ENCODE assay signal across 21 mouse cellular contexts in genomic region chr9:44804678-44805077, GRCm38 (mm10). TPM values are rescaled to one million over a fixed set of nuclear protein-coding genes. Genes with fewer than 3 reads are reported as not detected.
DNase-seq lines count a peak whose midpoint lies in the region; ATAC-seq and TF ChIP-seq lines count a peak whose summit lies in the region.
"Had no signal": no experiment of that assay in that cellular context is flagged by ENCODE, and none has a peak within 500 bp of the region (broad histone marks: within the 10 kb centered on the region; RNA-seq: fewer than 3 reads in every experiment).

No protein-coding gene starts in this region.

- peak; percentile 78 for DNase-seq in kidney, adult 2 months
- DNase-seq in CH12.LX (ENCODE audit: extremely low read depth) = no peak
- peak; percentile 82 for DNase-seq in kidney, adult 9 months
- DNase-seq in lung, adult 2 months = no peak
- DNase-seq: adrenal gland, adult 8-10 months; adrenal gland, postnatal 36 days; cerebellum, adult 2 months; cerebellum, postnatal 10 days; forebrain, postnatal 0 days; heart, adult 18-20 months; heart, postnatal 10 days; heart, postnatal 4 days had no signal

- H3K27me3 ChIP-seq in kidney, adult 2 months (replicated peaks; ENCODE audit: control insufficient read depth, insufficient read depth, low read length) = no peaks in the 10 kb centered on the region
- no peaks in the 10 kb centered on the region for H3K27me3 ChIP-seq in kidney, embryonic 14.5 days (ENCODE audit: control insufficient read depth, insufficient read depth, low read length)
- H3K27me3 ChIP-seq in CH12.LX (replicated peaks) = no peaks in the 10 kb centered on the region
- no peaks in the 10 kb centered on the region for H3K27me3 ChIP-seq in myocyte (ENCODE audit: control insufficient read depth, insufficient read depth, insufficient read length)

- peak overlapping the region; percentile 7 for H3K4me3 ChIP-seq in kidney, adult 2 months (ENCODE audit: insufficient read depth, low read depth, low read length)
- H3K4me3 ChIP-seq in kidney, embryonic 14.5 days (ENCODE audit: low read length) = no peak overlapping the region
- H3K4me3 ChIP-seq in CH12.LX (replicated peaks in 1 of 3; ENCODE audit: low read depth in 2 of 3, low read length in 2 of 3, poor library complexity in 1 of 3) (no peak overlapping the region), myocyte (no peak overlapping the region)
- no peak overlapping the region for H3K4me3 ChIP-seq in lung, adult 2 months (replicated peaks; ENCODE audit: extremely low read depth, low read depth, low read length)
- H3K4me3 ChIP-seq: embryonic facial prominence, embryonic 10.5 days; forebrain, embryonic 13.5 days; heart, embryonic 10.5 days; hindbrain, embryonic 12.5 days had no signal

- H3K79me2 ChIP-seq in CH12.LX (replicated peaks; ENCODE audit: control insufficient read depth, extremely low read depth, insufficient read depth, poor library complexity, severe bottlenecking) (no peaks in the 10 kb centered on the region), myocyte (ENCODE audit: control insufficient read depth, insufficient read depth) (no peaks in the 10 kb centered on the region)

- dilution Hi-C loops in CH12.LX (cut with MboI; ENCODE audit: extremely low pct_ligation_motif_present, extremely low pct_unique_long_range_greater_than_20kb, low sequenced_read_pairs) = no loop called here

- H3K4me1 ChIP-seq in kidney, adult 2 months (ENCODE audit: control insufficient read depth, insufficient read depth, low read length) = peaks cover 3% of the 10 kb centered on the region
- H3K4me1 ChIP-seq in kidney, embryonic 14.5 days (ENCODE audit: control insufficient read depth, insufficient read depth, low read length) = peaks cover 20% of the 10 kb centered on the region; the same call in 1 of the 2 replicates
- peaks cover 0 to 25% of the 10 kb centered on the region in 2 experiments; a peak in 2 of 4 replicates for H3K4me1 ChIP-seq in CH12.LX (ENCODE audit: control insufficient read depth in 1 of 2, insufficient read depth in 2 of 2)
- H3K4me1 ChIP-seq in lung, adult 2 months (ENCODE audit: control insufficient read depth, insufficient read depth, low read length) = no peaks in the 10 kb centered on the region

- no peak for TF ChIP-seq POLR2A in kidney, adult 2 months (IDR thresholded peaks at IDR 0.05; ENCODE audit: low read depth, low read length)
- TF ChIP-seq POLR2A in CH12.LX (IDR thresholded peaks at IDR 0.05; ENCODE audit: low read depth, low read length) (no peak), myocyte (IDR thresholded peaks at IDR 0.05; ENCODE audit: insufficient read length, low read depth) (no peak)
- TF ChIP-seq POLR2A in lung, adult 2 months (IDR thresholded peaks at IDR 0.05; ENCODE audit: borderline replicate concordance, extremely low read depth, low read depth, low read length) = no peak

- H3ac ChIP-seq in myocyte (ENCODE audit: control insufficient read depth, insufficient read length) = no peak overlapping the region

- no peak for ATAC-seq in kidney, embryonic 14.5 days (ENCODE audit: low FRiP score, low TSS enrichment)
- ATAC-seq: forebrain, embryonic 13.5 days; forebrain, postnatal 0 days had no signal

- in situ Hi-C loops in CH12.LX (cut with MboI; ENCODE audit: low pct_ligation_motif_present, low pct_unique_long_range_greater_than_20kb, low sequenced_read_pairs) = no loop called here

- peaks cover 8% of the 10 kb centered on the region; the same call in 1 of the 2 replicates for H3K36me3 ChIP-seq in kidney, adult 2 months (ENCODE audit: control insufficient read depth, insufficient read depth, low read length)
- H3K36me3 ChIP-seq in kidney, embryonic 14.5 days (ENCODE audit: control insufficient read depth, insufficient read depth, low read length) = peaks cover 42% of the 10 kb centered on the region
- H3K36me3 ChIP-seq in CH12.LX (replicated peaks in 1 of 2; ENCODE audit: control insufficient read depth in 1 of 2, insufficient read depth in 1 of 2, low read length in 1 of 2) (peaks cover 47 to 53% of the 10 kb centered on the region in 2 experiments), myocyte (ENCODE audit: control insufficient read depth, insufficient read depth) (peaks cover 25% of the 10 kb centered on the region)

- TF ChIP-seq CTCF in kidney, adult 2 months (conservative IDR thresholded peaks at IDR 0.05; ENCODE audit: insufficient read depth, insufficient read length, low read depth, low read length) = no peak
- TF ChIP-seq CTCF in CH12.LX (conservative IDR thresholded peaks at IDR 0.05 in 1 of 2, IDR thresholded peaks at IDR 0.05 in 1 of 2; ENCODE audit: low read depth in 2 of 2, low read length in 2 of 2) = no peak
- no peak for TF ChIP-seq CTCF in lung, adult 2 months (IDR thresholded peaks at IDR 0.05; ENCODE audit: insufficient read depth, low read length)

- no peaks in the 10 kb centered on the region for H3K9me3 ChIP-seq in kidney, embryonic 14.5 days (ENCODE audit: control insufficient read depth, low read length)
- H3K9me3 ChIP-seq in CH12.LX (replicated peaks; ENCODE audit: low read length) = no peaks in the 10 kb centered on the region
- H3K9me3 ChIP-seq: embryonic facial prominence, embryonic 10.5 days; forebrain, embryonic 13.5 days; G1E; heart, embryonic 10.5 days; hindbrain, embryonic 12.5 days had no signal

- H3K27ac ChIP-seq in kidney, adult 2 months (ENCODE audit: insufficient read depth, low read depth, low read length) = peak overlapping the region; percentile 88
- H3K27ac ChIP-seq in kidney, embryonic 14.5 days (ENCODE audit: low read depth, low read length) = no peak overlapping the region
- H3K27ac ChIP-seq in CH12.LX (ENCODE audit: insufficient read depth, low read depth) = no peak overlapping the region
- H3K27ac ChIP-seq: embryonic facial prominence, embryonic 10.5 days; forebrain, embryonic 13.5 days; heart, embryonic 10.5 days; hindbrain, embryonic 12.5 days had no signal

- H3K9ac ChIP-seq in kidney, embryonic 14.5 days (ENCODE audit: low read depth, low read length) = no peak overlapping the region
- H3K9ac ChIP-seq in CH12.LX (ENCODE audit: insufficient read depth, low read depth) = no peak overlapping the region
- H3K9ac ChIP-seq: forebrain, embryonic 13.5 days; forebrain, postnatal 0 days; hindbrain, embryonic 12.5 days had no signal

- TF ChIP-seq EP300 in CH12.LX (IDR thresholded peaks at IDR 0.05; ENCODE audit: low read length) = no peak

- 70% methylated on average over 10 of the region's 10 CpGs for WGBS in kidney, adult 2 months
- 90% methylated on average over 10 of the region's 10 CpGs for WGBS in kidney, embryonic 14.5 days
- WGBS in lung, adult 2 months = 91% methylated on average over 10 of the region's 10 CpGs

- TF ChIP-seq RAD21 in CH12.LX (IDR thresholded peaks at IDR 0.05; ENCODE audit: low read depth, low read length) = no peak

- H3K4me2 ChIP-seq in kidney, embryonic 14.5 days (replicated peaks; ENCODE audit: low read depth, low read length) = no peak overlapping the region
- H3K4me2 ChIP-seq in CH12.LX (ENCODE audit: insufficient read depth, low read depth, poor library complexity, severe bottlenecking) = no peak overlapping the region
- no peak overlapping the region for H3K4me2 ChIP-seq in myocyte (ENCODE audit: low read depth)
- H3K4me2 ChIP-seq: forebrain, embryonic 13.5 days; hindbrain, embryonic 12.5 days had no signal

TF ChIP-seq in CH12.LX, 34 proteins besides CTCF, POLR2A, EP300 and RAD21:
- TF ChIP-seq ZNF384 (IDR thresholded peaks at IDR 0.05; ENCODE audit: low read depth, low read length) (no peak), TCF12 (IDR thresholded peaks at IDR 0.05; ENCODE audit: low read depth, low read length) (no peak), POLR2AphosphoS2 (IDR thresholded peaks at IDR 0.05; ENCODE audit: low read depth, low read length) (0 out of 2 replicates have a peak, but pooled peaks have one; percentile 46)

TF ChIP-seq in myocyte, 11 proteins besides CTCF, POLR2A, EP300 and RAD21:
- TF ChIP-seq REST (IDR thresholded peaks at IDR 0.05; ENCODE audit: insufficient read depth, insufficient read length) = no peak
- peak in 2 of 3 experiments; percentile 46 to 65 for TF ChIP-seq MYOD1 (IDR thresholded peaks at IDR 0.05; ENCODE audit: control insufficient read depth in 1 of 3, insufficient read length in 2 of 3, low read depth in 2 of 3)
- peak in 2 of 3 experiments; percentile 82 to 87 for TF ChIP-seq MYOG (IDR thresholded peaks at IDR 0.05; ENCODE audit: control insufficient read depth in 1 of 3, insufficient read depth in 1 of 3, insufficient read length in 2 of 3, low read depth in 2 of 3)

RNA-seq across cellular contexts. Expression of gene Ttc36, which starts 1.8 kb away (rescaled TPM):
- polyA plus RNA-seq in kidney, adult 2 months (2012; rRNA removed) = 1,516 and 1,584 TPM in 2 replicates
- 22.5 and 31.0 TPM in 2 replicates for polyA plus RNA-seq in kidney, embryonic 14.5 days (2014; fragmentation: Nextera tagmentation; extraction: Ambion mirVana)
- total RNA-seq in CH12.LX (2012; rRNA removed) (0.68 TPM in 1 of 2 replicates, not detected in the other), CH12.LX (2014; rRNA removed) (not detected in 2 replicates)
- polyA plus RNA-seq in CH12.LX (2012; ENCODE audit: insufficient read length, low read depth) (0.37 and 0.51 TPM in 2 replicates), myocyte (2012; fragmentation: generic; extraction: Trizol) (0.12 TPM)
- polyA plus RNA-seq in lung, adult 2 months (2012; rRNA removed) = 17.6 and 19.8 TPM in 2 replicates
- total RNA-seq: G1E had no signal
- polyA plus RNA-seq: embryonic facial prominence, embryonic 10.5 days; embryonic facial prominence, embryonic 14.5 days; forebrain, embryonic 13.5 days; heart, embryonic 14.5 days; hindbrain, embryonic 12.5 days had no signal

RNA-seq across cellular contexts. Expression of gene Tmem25, which starts 5.6 kb away (rescaled TPM):
- 71.8 and 100 TPM in 2 replicates for polyA plus RNA-seq in kidney, adult 2 months (2012; rRNA removed)
- polyA plus RNA-seq in kidney, embryonic 14.5 days (2014; fragmentation: Nextera tagmentation; extraction: Ambion mirVana) = 8.1 and 10.8 TPM in 2 replicates
- total RNA-seq in CH12.LX (2012; rRNA removed) = 0.25 TPM in 2 replicates
- 0.16 and 0.28 TPM in 2 replicates for total RNA-seq in CH12.LX (2014; rRNA removed)
- polyA plus RNA-seq in CH12.LX (2012; ENCODE audit: insufficient read length, low read depth) = 0.44 and 1.5 TPM in 2 replicates
- polyA plus RNA-seq in myocyte (2012; fragmentation: generic; extraction: Trizol) = 1.2 TPM
- polyA plus RNA-seq in lung, adult 2 months (2012; rRNA removed) = 3.7 and 5.1 TPM in 2 replicates

RNA-seq across cellular contexts. Expression of gene Ift46, which starts 37.0 kb away (rescaled TPM):
- polyA plus RNA-seq in kidney, adult 2 months (2012; rRNA removed) = 51.0 and 58.8 TPM in 2 replicates
- polyA plus RNA-seq in kidney, embryonic 14.5 days (2014; fragmentation: Nextera tagmentation; extraction: Ambion mirVana) = 122 and 131 TPM in 2 replicates
- total RNA-seq in CH12.LX (2012; rRNA removed) = 49.8 and 51.4 TPM in 2 replicates
- 57.7 and 60.7 TPM in 2 replicates for total RNA-seq in CH12.LX (2014; rRNA removed)
- 77.7 and 80.0 TPM in 2 replicates for polyA plus RNA-seq in CH12.LX (2012; ENCODE audit: insufficient read length, low read depth)
- polyA plus RNA-seq in myocyte (2012; fragmentation: generic; extraction: Trizol) = 74.9 TPM
- polyA plus RNA-seq in lung, adult 2 months (2012; rRNA removed) = 38.9 and 67.5 TPM in 2 replicates

RNA-seq across cellular contexts. Expression of gene Arcn1, which starts 37.0 kb away (rescaled TPM):
- polyA plus RNA-seq in kidney, adult 2 months (2012; rRNA removed) = 42.3 and 50.9 TPM in 2 replicates
- polyA plus RNA-seq in kidney, embryonic 14.5 days (2014; fragmentation: Nextera tagmentation; extraction: Ambion mirVana) = 116 and 219 TPM in 2 replicates
- total RNA-seq in CH12.LX (2012; rRNA removed) = 79.4 and 95.2 TPM in 2 replicates
- total RNA-seq in CH12.LX (2014; rRNA removed) = 145 and 150 TPM in 2 replicates
- polyA plus RNA-seq in CH12.LX (2012; ENCODE audit: insufficient read length, low read depth) = 127 and 146 TPM in 2 replicates
- 40.6 TPM for polyA plus RNA-seq in myocyte (2012; fragmentation: generic; extraction: Trizol)
- polyA plus RNA-seq in lung, adult 2 months (2012; rRNA removed) = 26.6 and 40.8 TPM in 2 replicates

Comparison
In these comparisons a context has a peak if more than half of its experiments do, and no peak if none do; other contexts are left out.
1. RNA of gene Ttc36, which starts 1.8 kb away (polyA plus RNA-seq): 1,516 to 1,584 TPM in kidney, adult 2 months; 22.5 to 31.0 TPM in kidney, embryonic 14.5 days, 17.6 to 19.8 TPM in lung, adult 2 months, 0.37 to 0.51 TPM in CH12.LX and 0.12 TPM in myocyte (single experiment); every median in the first group is over 10 times any median in the second.
2. DNase-seq: peak in kidney, adult 2 months (single experiment) and kidney, adult 9 months (single experiment); none in CH12.LX (single experiment) and lung, adult 2 months (single experiment).